Mouse (Mus musculus): Measurements from ENCODE around the gene Rnf185. TPM values are rescaled to one million over a fixed set of nuclear protein-coding genes. Genes with fewer than 3 reads are reported as not detected.

Rnf185 gene
- polyA plus RNA-seq (2014; fragmentation: Illumina TruSeq; extraction: RNeasy Lipid Tissue Mini Kit (QIAGEN cat#74804); ENCODE audit: low read depth, low replicate concordance) = 34.6 TPM

GRCm38 (mm10) chr11:3452167-3452639, at the start of gene Rnf185:
Gene Rnf185 (minus strand): TSS chr11:3452363.

DNA sequence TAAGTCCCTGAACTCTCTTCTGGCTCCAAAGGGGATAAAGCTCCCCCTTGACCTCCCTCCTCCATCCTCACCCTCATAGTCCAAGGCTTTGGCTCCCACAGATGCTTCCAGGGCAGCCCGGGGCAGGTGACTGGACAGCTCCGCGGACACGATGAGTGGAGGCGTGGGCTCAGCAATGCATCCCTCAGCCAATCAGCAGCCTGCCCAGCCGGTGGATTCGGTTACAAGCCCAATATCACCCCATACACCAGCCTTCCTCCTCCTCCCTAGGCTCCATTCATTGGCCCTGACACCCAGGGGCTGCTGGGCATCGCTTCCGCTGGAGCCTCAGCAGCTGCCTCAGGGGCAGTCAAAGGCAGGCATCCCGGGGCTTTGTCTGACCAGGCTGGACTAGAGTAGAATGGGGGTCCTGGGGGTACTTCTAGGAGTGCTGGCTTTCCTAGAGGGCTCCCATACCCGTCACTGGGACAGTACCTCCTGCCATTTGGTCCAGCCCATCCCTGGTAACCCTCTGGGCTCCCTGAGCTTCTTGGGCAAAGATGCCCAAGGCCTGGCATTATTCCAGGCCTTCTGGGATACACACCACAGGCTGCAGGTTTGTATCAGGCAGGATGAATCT, 35.9 kb upstream of the Rnf185 start, which contains the start of gene Pla2g3:
TSS of gene Pla2g3 (plus strand) at position 333 of the 619 bp plus-strand sequence.

GRCm38 (mm10) chr11:3408997-3409732, 43.0 kb downstream of the Rnf185 start, which contains the start of gene Limk2:
Gene Limk2 (minus strand): TSS chr11:3409189.

Other genes starting within 250 kb of the Rnf185 start
- gene Eif4enif1, start 250.0 kb downstream of the Rnf185 start, polyA plus RNA-seq (2014; fragmentation: Illumina TruSeq; extraction: RNeasy Lipid Tissue Mini Kit (QIAGEN cat#74804); ENCODE audit: low read depth, low replicate concordance) = 45.0 TPM
- 169 TPM for gene Drg1, start 185.9 kb downstream of the Rnf185 start, polyA plus RNA-seq (2014; fragmentation: Illumina TruSeq; extraction: RNeasy Lipid Tissue Mini Kit (QIAGEN cat#74804); ENCODE audit: low read depth, low replicate concordance)
- 15.3 TPM for gene Patz1, start 163.5 kb downstream of the Rnf185 start, polyA plus RNA-seq (2014; fragmentation: Illumina TruSeq; extraction: RNeasy Lipid Tissue Mini Kit (QIAGEN cat#74804); ENCODE audit: low read depth, low replicate concordance)
- gene Pik3ip1, start 122.0 kb downstream of the Rnf185 start, polyA plus RNA-seq (2014; fragmentation: Illumina TruSeq; extraction: RNeasy Lipid Tissue Mini Kit (QIAGEN cat#74804); ENCODE audit: low read depth, low replicate concordance) = 3.6 TPM
- gene Limk2, start 43.2 kb downstream of the Rnf185 start, polyA plus RNA-seq (2014; fragmentation: Illumina TruSeq; extraction: RNeasy Lipid Tissue Mini Kit (QIAGEN cat#74804); ENCODE audit: low read depth, low replicate concordance) = 8.3 TPM
- gene Pla2g3, start 35.9 kb upstream of the Rnf185 start, polyA plus RNA-seq (2014; fragmentation: Illumina TruSeq; extraction: RNeasy Lipid Tissue Mini Kit (QIAGEN cat#74804); ENCODE audit: low read depth, low replicate concordance) = not detected
- 2.1 TPM for gene Inpp5j, start 52.5 kb upstream of the Rnf185 start, polyA plus RNA-seq (2014; fragmentation: Illumina TruSeq; extraction: RNeasy Lipid Tissue Mini Kit (QIAGEN cat#74804); ENCODE audit: low read depth, low replicate concordance)
- 1.5 TPM for gene Selenom, start 62.3 kb upstream of the Rnf185 start, polyA plus RNA-seq (2014; fragmentation: Illumina TruSeq; extraction: RNeasy Lipid Tissue Mini Kit (QIAGEN cat#74804); ENCODE audit: low read depth, low replicate concordance)
- gene Smtn, start 88.2 kb upstream of the Rnf185 start, polyA plus RNA-seq (2014; fragmentation: Illumina TruSeq; extraction: RNeasy Lipid Tissue Mini Kit (QIAGEN cat#74804); ENCODE audit: low read depth, low replicate concordance) = 1.0 TPM
- 22.7 TPM for gene Morc2a, start 196.8 kb upstream of the Rnf185 start, polyA plus RNA-seq (2014; fragmentation: Illumina TruSeq; extraction: RNeasy Lipid Tissue Mini Kit (QIAGEN cat#74804); ENCODE audit: low read depth, low replicate concordance)